Mouse (Mus musculus) central nervous system, embryonic 18 days (tissue): ENCODE measurements around the gene Gabrg2. TPM values are rescaled to one million over a fixed set of nuclear protein-coding genes. Genes with fewer than 3 reads are reported as not detected.

Experiments used
- polyA plus RNA-seq: library from polyadenylated mRNA; depleted of rRNA; stranded (reverse); fragments of >200 nt; gene quantifications from 2 replicates; pipeline ENCODE4 v1.2.3, GENCODE M21; 2012; rRNA removed

Gene Gabrg2
- 81.6 and 88.5 TPM in 2 replicates for polyA plus RNA-seq

DNA sequence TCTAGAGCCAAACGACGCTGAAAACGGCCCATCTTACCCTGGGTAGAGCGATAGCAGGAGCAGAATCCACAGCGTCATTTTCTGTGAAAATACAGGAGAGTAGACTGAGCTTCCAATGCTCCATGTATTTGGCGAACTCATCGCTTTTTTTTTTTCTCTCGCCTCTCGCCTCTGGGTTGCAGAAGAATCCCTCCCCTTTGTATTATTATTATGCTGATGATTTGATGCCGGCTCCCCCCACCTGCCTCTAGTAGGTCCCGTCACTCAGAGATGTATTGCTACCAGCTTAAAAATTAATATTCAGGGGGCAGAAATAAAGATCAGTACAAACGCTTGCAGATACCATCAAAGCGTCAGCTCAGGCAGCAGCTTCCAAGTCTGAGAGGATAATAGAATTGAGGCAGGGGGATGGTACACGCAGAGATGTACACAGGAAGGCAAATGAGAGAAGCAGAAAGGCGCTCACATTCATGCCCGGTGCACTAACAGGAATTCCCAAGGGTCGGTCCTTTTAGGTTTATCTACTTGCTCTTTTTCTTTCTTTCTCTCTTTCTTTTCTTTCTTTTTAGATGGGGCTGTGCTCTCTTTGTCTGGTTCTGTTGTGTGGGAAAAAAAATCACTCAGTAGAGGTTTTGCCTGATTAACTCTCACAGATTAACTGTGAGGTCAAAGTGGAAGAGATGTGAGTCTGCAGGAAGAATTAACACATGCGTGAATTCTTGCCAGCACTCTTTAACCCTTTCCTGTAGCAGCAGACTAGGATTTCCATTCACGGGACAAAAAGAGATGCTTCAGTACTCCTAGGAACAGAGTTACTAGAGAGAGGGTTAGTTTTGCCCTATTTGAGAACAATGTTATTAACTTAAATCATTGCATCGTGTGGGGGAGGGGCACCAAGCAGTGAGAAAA, at the start of gene Gabrg2:
Gene Gabrg2, minus strand, starts transcription at position 668 of the 909 bp plus-strand sequence.

Other genes with a start within 250 kb of the Gabrg2 start
- 24.1 and 25.1 TPM in 2 replicates for gene Gabra1, start 182.1 kb upstream of the Gabrg2 start, polyA plus RNA-seq